Mouse (Mus musculus): Measurements from ENCODE around the gene Srl. TPM values are rescaled to one million over a fixed set of nuclear protein-coding genes. Genes with fewer than 3 reads are reported as not detected.
"Not testable (repeated sequence)": the region's sequence is repeated elsewhere in the genome, so short reads cannot be mapped to it uniquely, and the experiment has no call there.

Srl gene
- total RNA-seq (2021): 1 to 10 TPM; 6.7 to 9.6 TPM

DNA sequence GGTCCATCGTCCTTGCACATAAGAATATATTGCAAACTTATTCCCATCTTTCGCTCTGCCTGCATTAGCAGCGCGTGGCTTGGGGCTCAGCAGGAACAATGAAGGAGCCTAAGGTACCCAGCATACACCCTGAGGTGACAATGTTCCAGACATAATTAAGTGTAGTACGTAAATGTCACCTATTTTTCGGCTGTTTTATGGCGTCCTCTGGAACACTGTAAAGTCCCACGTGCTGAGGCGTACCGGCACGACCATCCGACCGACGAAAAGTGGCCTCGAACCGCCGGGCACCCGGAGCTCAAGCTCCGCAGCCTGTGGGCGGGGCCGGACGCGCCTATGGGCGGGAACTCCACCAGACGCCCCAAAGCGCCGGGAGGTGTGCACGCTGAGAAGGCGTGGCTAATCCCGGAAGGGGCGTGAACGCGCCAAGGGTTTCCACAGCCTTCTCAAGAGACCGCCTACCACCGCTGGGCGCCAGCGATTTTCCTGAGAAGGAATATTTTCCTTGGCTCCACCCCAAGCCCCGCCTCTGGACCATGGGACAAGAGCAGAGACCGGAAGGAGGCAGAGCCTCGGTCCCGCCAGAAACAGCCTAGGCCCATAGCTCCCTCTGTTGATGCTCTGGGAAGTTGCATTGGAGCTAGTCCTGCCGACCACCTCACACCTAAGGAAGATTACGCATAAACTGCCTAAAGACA lies at the start of gene Srl:
Gene Srl, minus strand, starts transcription at position 316 of the 698 bp plus-strand sequence.
- peak; percentile 98 to 100 for DNase-seq (ENCODE audit: low spot score in 2 of 2)
- intact Hi-C loops (cut with DNase I): loop anchor here (2.0 to 10.0 kb wide), 3 partner anchors 53 to 224 kb away; no protein-coding TSS in a partner anchor

DNA sequence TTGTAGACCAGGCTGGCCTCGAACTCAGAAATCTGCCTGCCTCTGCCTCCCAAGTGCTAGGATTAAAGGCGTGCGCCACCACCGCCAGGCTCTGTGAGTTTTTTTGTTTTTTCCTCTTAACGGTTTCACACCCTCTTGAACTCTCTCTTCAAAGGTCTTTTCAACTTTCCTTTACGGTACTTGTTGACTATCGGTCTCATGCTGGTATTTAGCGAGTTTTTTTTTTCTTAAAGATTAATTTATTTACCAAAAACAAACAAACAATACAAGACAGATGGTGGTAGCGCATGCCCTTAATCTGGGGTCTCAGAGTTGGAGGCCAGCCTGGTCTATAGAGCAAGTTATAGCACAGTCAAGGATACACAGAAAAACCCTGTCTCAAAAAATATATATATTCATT lies 48.6 kb upstream of the Srl start:
- intact Hi-C loops (cut with DNase I): no loop called here
- DNase-seq (ENCODE audit: low spot score in 2 of 2): no peak

DNA sequence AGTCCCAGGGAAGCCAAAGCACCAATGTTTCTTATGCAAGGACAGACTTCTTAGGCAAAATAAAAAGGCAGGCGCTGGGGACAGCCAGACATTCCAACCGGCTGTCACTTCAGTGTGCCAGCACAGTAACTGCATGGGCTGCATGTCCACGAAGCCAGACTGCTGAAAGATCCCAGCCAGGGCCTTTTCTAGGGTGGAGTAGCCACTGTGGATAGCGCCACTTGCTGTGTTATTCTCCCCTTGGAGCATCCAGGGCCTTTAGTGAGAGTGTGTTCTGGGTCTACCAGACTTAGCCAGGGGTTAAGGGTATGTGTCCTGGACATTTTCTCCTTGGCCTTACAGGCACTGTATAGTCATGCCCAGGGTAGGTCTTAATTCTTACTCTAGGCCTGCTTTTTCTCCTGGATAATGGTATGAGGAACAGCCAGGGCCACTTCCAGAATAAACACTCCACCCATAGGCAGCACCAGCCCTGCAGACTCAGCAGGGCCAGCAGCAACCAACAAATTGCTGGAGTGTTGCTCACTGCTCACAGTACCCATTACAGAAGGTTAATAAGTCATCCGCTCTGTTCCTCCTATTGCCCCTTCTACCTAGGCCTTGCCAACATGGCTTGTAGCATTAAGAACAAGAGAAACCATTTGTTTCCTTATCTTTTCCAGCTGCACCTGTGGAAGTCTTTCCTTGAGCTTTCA lies 46.0 kb upstream of the Srl start:
- DNase-seq (ENCODE audit: low spot score in 2 of 2): no peak
- intact Hi-C loops (cut with DNase I): no loop called here

DNA sequence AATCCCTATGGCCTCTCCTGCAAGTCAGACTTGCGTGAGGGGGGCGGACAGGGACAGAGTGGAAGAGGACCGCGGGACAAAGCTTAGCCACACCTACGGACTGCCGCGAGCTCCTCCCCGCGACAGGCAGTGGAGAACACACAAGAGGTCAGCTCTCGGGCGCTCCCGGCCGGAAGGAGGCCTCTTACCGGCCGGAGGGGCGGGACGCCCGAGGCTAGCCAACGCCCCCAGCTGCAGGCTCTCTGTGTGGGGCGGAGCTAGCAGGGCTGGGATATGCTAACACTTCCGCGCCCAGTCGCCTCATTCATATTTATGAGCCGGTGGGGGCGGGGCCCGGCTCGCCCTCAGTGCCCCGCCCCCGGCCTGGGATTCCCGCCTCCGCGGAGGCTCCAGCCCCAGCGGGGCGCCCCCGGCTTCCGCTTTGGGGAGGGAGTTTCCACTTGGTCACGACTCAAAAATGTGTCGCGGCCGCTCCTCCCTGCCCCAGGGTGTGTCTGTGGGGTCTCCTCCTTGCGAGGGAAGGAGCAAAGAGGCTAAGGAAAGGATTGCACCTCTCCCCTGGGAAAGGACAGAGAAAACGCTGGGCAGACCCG lies 45.0 kb upstream of the Srl start:
- peak; percentile 87 for DNase-seq (ENCODE audit: low spot score in 2 of 2)
- intact Hi-C loops (cut with DNase I): no loop called here

DNA sequence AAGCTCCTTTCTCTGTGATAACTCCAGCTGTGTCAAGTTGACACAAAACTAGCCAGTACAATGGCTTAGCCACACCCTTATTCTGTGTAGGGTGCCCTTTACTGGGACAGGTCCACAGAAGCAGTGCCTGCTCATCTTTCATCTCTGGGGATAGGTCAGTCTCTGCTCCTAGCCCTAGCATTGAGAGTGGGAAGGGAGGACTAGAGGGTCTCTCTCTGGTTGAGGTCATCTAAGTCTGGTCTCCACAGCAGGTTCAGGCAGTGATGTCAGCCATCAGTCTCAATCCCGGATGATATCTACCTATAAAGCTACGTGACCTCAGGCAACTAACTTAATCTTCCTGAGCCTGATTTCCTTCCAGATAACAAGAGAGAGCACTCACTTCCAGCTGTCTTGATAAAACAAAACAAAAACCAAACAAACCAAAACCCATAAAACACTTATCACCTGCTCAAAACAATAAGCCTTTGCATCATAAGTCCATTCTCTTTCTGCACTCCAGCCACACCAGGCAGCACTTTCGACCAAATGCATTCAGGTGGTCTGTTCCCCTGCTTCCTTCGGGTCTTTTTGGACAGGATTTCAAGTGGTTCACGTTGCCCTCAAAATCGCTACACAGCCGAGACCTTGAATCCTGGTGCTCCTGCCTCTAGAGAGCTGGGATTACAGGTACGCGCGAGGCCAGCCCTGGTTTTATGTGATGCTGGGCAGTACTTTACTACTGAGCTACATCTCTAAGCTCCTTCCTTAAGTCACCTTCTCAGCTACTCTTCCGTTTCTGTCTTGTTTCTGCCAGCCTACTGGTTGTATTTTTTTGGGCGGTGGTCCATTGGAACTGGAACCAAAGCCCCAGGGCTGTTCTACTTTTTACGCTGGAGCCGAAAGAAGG lies 44.3 kb upstream of the Srl start:
- intact Hi-C loops (cut with DNase I): no loop called here
- no peak for DNase-seq (ENCODE audit: low spot score in 2 of 2)

DNA sequence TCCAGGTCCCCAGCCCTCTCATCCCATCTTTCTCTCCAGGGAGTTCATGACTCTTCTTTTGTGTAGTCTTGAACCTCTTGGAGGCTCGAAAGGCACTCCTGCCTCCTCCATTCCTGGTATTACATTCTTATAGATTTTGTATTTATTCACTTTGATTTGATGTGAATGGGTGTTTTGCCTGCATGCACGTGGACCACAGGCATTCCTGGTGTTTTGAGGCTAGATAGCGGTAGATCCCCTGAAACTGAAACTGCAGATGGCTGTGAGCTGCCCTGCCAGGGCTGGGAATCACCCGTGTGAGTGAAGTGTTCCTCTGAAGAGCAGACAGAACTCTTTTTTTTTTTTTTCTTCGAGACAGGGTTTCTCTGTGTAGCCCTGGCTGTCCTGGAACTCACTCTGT lies 42.8 kb upstream of the Srl start:
- no peak for DNase-seq (ENCODE audit: low spot score in 2 of 2)
- intact Hi-C loops (cut with DNase I): no loop called here

DNA sequence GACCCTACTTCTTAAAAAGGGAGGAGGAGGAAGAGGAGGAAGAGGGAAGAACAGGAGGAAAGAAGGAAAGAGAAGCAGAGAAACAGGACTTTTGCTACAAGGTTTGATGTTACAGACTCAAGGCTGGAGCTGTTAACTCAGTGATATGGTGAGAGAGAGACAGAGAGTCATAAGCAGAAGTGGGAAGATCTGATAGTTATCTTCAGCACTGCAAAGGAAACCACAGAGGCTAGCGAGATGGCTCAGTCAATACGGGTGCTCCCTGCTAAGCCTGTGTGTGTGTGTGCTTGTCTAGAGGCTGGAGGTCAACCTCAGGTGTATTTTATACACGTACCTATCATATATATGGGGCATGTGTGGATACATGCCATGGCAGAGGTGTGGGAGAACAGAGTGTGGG lies 42.2 kb upstream of the Srl start:
- intact Hi-C loops (cut with DNase I): no loop called here

DNA sequence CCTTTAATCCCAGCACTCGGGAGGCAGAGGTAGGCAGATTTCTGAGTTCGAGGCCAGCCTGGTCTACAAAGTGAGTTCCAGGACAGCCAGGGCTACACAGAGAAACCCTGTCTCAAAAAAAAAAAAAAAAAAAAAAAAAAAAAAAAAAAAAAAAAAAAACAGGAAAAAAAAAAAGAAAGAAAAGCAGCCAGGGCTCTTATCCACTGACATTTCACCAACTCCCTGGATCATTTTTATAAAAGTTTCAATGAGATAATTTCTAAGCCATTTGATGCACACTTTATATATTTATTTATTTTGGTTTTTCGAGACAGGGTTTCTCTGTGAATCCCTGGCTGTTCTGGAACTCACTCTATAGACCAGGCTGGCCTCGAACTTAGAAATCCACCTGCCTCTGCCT lies 39.6 kb upstream of the Srl start:
- intact Hi-C loops (cut with DNase I): not testable (repeated sequence)

More for the DNA sequence above, 42.2 kb upstream of the Srl start:
- DNase-seq (ENCODE audit: low spot score in 2 of 2): no peak

DNA sequence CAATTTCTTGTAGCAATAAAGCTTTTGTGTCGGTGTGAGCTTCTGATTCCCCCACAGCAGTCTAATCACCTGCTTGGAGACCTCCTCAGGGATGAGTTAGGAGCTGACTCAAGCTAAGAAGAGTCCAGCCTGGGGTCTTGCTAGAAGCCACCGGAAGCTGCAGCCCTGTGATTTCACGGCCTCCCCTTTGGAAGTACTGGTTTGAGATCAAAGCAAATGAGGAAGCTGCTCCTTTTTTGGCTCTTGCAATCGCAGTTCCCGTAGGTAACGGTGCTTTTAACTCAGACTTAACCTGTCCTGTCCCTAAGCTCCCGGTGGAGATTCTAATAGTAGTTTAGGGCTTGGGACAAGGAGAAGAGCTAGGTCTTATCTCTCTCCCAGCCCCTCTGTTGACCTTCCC lies 37.0 kb upstream of the Srl start:
- no peak for DNase-seq (ENCODE audit: low spot score in 2 of 2)
- intact Hi-C loops (cut with DNase I): no loop called here

More for the DNA sequence above, 39.6 kb upstream of the Srl start:
- not testable (repeated sequence) for DNase-seq (ENCODE audit: low spot score in 2 of 2)

DNA sequence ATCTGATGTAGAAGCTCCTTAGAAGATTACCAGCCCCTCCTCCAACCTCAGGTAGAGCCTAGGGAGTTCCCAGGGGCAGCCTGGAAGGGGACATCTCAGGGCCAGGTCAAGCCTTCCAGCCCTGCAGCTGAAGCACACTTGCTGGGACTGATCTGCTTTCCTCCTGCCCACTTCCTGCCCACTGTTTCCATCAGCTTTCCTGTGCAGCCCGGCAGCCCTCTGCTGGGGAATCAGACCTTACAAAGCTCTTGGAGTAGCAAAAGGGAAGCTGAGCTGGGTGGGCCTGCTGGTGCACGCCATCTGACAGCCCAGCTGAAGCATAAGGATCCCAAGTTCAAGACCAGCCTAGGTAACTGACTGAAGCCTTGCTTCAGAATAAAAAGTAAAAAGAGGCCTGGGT lies 35.3 kb upstream of the Srl start:
- DNase-seq (ENCODE audit: low spot score in 2 of 2): no peak
- intact Hi-C loops (cut with DNase I): no loop called here

DNA sequence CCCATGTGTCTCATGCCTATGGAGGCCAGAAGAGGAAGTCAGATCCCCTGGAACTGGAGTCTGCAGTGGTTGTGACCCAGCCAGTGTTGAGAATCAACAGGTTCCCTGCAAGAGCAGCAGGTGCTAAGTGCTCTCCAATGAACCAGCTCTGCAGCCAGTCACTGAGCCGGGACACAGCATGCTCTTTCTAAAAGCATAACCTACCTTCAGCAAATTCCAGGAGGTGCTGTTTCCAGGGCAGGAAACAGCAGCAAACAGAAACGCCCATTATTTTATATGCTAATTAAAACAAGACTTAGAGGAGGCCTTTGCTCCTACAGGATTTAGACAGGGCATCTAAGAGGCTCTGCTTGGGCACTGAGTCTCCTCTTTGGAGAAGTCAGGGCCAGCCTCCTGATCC lies 34.4 kb upstream of the Srl start:
- intact Hi-C loops (cut with DNase I): no loop called here
- DNase-seq (ENCODE audit: low spot score in 2 of 2): no peak

DNA sequence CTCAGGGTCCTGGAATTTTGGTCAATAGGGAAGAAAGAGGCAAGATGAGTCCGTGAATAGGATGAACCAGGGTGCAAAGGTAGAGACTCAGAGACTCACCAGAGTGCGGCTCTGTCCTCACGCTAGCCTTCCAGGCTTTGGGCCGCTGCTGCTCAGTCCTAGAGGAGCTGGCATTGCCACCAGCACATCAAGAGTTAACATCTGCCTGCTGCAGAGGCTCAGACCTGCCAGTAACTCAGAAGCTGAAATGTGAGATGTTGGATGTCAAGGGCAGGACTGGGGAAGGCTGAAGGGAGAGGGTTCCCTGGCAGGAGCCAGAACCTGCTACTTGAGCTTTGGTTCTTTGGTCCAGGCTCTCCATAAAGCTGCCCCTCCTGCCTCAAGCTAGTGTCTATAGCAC lies 29.1 kb upstream of the Srl start:
- intact Hi-C loops (cut with DNase I): no loop called here
- no peak for DNase-seq (ENCODE audit: low spot score in 2 of 2)

DNA sequence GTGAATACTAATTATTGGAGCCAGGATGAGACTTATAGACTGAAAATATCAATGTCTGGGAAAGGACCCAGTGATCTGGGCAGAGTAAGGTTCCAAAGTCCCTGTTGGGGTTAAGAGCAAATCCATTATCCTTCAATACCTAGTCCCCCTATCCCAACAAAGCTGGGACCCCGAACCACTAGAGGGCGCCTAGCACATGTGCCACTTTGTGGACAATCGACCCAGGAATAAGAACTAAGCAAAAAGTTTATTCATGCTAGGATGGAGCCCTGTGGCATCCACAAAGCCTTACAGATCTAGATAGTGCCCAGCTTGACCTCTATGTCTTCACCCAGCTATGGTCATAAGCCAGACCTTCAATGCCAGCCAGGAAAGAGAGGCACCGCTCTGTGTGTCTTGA lies 26.3 kb upstream of the Srl start:
- intact Hi-C loops (cut with DNase I): loop anchor here (1.0 kb wide), 1 partner anchor 39 kb away; no protein-coding TSS in a partner anchor
- peak; percentile 36 to 64 for DNase-seq (ENCODE audit: low spot score in 2 of 2)

DNA sequence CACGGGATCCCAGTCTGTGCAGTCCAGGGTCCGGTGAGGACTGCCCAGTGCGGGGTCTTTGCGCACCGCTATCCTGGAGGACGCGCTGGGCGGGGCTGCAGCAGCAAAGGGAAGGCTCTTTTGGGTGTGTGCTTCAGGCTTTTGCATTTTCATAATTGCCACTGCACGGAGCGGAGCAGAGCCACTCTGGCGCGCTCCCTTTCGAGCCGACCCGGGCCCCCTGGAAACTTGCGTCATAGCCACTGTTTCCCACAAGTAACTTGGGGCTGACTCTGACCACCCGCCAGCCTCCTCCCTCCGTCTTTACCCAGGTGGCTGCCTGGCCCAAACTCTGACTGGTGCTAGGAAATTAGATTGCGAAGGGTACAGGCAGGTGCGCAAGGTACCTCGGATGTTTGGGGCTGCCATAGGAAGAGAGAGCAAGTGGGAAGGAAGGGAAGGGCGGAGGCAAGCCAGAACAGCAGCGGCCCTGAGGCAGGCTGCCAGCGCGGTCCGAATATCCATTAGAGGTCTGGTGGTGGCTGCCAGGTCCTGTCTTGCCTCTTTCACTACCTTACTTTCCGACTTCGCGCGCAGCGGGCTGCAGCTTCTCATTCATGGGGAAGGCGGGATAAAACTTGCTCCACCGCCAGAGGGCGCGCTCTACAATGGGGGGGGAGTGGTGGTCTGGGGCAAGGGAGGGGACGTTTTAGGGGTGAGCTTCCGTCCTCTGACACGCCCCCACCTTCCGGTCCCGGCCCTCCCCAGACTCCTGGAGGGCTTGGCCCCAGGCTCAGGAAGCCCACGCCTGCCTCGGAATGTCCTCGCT lies 18.7 kb upstream of the Srl start:
- intact Hi-C loops (cut with DNase I): no loop called here
- peak; percentile 32 to 50 for DNase-seq (ENCODE audit: low spot score in 2 of 2)

DNA sequence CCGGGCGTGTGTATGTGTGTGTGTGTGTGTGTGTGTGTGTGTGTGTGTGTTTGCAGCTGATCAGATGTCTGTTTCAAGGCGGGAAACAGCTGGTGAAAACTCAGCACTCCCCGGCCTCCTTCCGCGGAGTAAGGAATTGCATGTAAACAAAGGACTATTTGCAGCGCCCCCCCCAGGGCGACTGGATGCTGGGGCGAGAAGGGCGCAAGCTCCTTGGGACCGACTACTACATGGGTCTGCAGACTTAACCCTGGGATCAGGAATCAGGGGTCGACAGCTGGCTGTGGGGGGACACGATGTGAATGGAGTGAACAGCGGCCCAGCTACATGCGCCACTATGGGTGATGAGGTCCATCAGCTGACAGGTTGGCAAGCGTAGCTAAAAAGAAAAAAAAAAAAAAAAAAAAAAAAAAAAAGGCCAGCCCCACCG lies 18.1 kb upstream of the Srl start, which contains the start of gene Tfap4:
Gene Tfap4, minus strand, starts transcription at position 140 of the 430 bp plus-strand sequence.
- intact Hi-C loops (cut with DNase I): loop anchor here (5.0 kb wide), 1 partner anchor 108 kb away; no protein-coding TSS in a partner anchor

DNA sequence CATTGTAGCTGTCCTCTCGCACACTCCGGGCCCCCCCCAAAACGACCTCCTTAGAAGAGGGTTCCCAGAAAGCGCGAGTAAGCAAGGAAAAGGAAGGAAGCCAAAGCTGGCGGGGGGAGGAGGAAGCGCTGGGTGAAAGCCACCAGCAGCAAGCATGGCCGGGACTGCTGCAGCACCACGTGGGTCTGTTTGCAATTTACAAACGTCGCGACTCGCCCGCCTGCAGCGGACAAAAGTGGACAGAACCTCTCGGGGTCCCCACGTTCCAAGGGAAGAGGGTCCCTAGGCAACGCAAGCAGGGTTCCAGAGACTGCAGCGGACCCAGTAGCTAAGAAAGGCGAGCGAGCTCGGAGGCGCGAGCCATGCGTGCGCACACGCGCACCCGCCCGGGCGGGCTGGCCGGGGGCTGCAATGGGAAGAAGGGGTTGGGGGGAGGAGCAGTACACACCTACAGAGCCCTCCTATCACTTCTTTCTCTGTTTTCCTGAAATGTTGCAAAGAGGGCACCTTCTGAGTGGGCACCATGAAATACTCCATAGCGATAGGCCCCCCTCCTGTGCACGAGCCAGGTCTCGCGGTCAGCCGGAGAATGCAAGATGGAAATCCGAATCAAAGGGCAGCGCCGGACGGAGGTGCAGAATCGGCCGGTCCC lies 17.5 kb upstream of the Srl start:
- peak; percentile 75 to 77 for DNase-seq (ENCODE audit: low spot score in 2 of 2)
- intact Hi-C loops (cut with DNase I): loop anchor here (5.0 kb wide), 1 partner anchor 108 kb away; no protein-coding TSS in a partner anchor

More for the DNA sequence above, 18.1 kb upstream of the Srl start, which contains the start of gene Tfap4:
- DNase-seq (ENCODE audit: low spot score in 2 of 2): peak; percentile 81 to 82

DNA sequence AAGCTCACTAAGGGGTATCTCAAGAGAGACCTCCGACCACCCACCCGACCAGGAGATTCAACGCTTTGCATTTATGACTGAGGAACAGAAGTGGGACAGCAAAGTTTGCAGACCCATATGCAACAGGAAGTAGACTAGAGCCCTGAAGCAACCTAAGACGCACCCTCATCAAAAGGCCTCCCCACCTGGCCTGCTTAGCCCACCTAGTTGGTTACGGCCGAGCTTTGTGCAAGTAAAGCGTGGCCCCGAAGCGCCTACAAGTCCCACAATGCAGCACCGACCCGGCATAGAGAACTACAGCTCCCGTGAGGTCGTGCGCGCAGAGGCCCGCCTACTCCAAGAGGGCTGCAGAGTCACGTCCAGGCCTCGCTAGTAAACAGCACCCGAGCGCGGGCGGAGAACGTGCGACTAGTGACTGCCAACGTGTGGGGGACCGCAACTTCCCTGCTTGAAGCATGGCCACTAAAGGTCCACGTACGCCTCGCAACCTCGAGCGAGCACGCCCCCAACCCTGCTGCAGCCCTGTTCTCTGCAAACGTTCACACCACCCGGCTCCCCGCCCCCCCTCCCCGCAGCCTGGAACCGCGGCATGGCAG lies 16.9 kb upstream of the Srl start:
- intact Hi-C loops (cut with DNase I): loop anchor here (5.0 kb wide), 1 partner anchor 109 kb away; no protein-coding TSS in a partner anchor
- DNase-seq (ENCODE audit: low spot score in 2 of 2): peak; percentile 92

DNA sequence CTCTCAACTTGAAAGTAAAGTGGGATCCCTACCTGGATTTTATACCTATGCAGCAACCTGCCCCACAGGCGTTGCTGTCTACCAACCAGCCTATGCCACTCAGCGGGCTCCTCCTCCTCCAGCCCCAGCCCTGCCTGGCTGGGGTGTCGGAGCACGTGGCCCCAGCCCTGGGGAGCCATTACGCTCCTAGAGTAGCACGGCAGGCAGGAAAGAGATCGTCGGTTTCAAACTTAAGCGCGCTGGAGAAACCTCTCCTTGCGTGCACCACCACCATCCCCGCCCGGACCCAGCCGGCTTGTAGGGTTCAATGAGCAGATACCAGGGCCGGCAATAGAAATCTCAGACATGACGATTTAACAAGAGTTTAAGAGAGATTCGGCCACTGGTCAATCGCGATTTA lies 16.3 kb upstream of the Srl start:
- DNase-seq (ENCODE audit: low spot score in 2 of 2): peak; percentile 47 to 62
- intact Hi-C loops (cut with DNase I): loop anchor here (5.0 kb wide), 1 partner anchor 109 kb away; no protein-coding TSS in a partner anchor

All from left cerebral cortex, postnatal 36 days (tissue).